Comparison of ENCODE assay signal across 8 mouse cellular contexts in genomic region chr9:58582581-58583266, GRCm38 (mm10). TPM values are rescaled to one million over a fixed set of nuclear protein-coding genes. Genes with fewer than 3 reads are reported as not detected.
DNase-seq lines count a peak whose midpoint lies in the region; ATAC-seq and TF ChIP-seq lines count a peak whose summit lies in the region.

No protein-coding gene starts in this region.

- no peak for TF ChIP-seq POLR2A in olfactory bulb, adult 2 months (IDR thresholded peaks at IDR 0.05; ENCODE audit: insufficient read depth, low read depth, low read length)

- ATAC-seq in neural tube, embryonic 11.5 days (ENCODE audit: insufficient read depth, low FRiP score, low TSS enrichment), result peak; percentile 66
- peak; percentile 26; the same call in 1 of the 2 replicates for ATAC-seq in cerebellum, adult (ENCODE audit: insufficient number of reproducible peaks, low FRiP score, low TSS enrichment)
- peak; percentile 72 for ATAC-seq in hindbrain, embryonic 16.5 days
- peak; percentile 56 for ATAC-seq in liver, embryonic 14.5 days (ENCODE audit: insufficient read depth)

- H3K9ac ChIP-seq in neural tube, embryonic 11.5 days (ENCODE audit: low read length), result peak overlapping the region; percentile 97
- peak overlapping the region; percentile 100 for H3K9ac ChIP-seq in hindbrain, embryonic 16.5 days (ENCODE audit: low read depth, low read length)
- H3K9ac ChIP-seq in liver, embryonic 14.5 days (replicated peaks), result peak overlapping the region; percentile 100

- H3K4me3 ChIP-seq in neural tube, embryonic 11.5 days (ENCODE audit: low read depth, low read length), result peak overlapping the region; percentile 96
- peak overlapping the region; percentile 99 for H3K4me3 ChIP-seq in hindbrain, embryonic 16.5 days (ENCODE audit: low read length)
- H3K4me3 ChIP-seq in liver, embryonic 14.5 days (ENCODE audit: insufficient read depth in 1 of 2, low read depth in 2 of 2, low read length in 2 of 2), result peak overlapping the region; percentile 90 to 97
- peak overlapping the region; percentile 96 for H3K4me3 ChIP-seq in olfactory bulb, adult 2 months (ENCODE audit: insufficient read depth, low read depth, low read length)

- WGBS in neural tube, embryonic 11.5 days, result under 1% methylated on average over 42 of the region's 42 CpGs
- under 1% methylated on average over 42 of the region's 42 CpGs for WGBS in hindbrain, embryonic 16.5 days
- under 1% methylated on average over 42 of the region's 42 CpGs for WGBS in liver, embryonic 14.5 days (ENCODE audit: insufficient replicate concordance)
- under 1% methylated on average over 42 of the region's 42 CpGs for WGBS in olfactory bulb, adult 2 months

- peak; percentile 58 for DNase-seq in neural tube, embryonic 11.5 days (ENCODE audit: low spot score)
- no peak for DNase-seq in neural tube, embryonic 10.5 days (ENCODE audit: extremely low spot score, low spot score)
- DNase-seq in forelimb bud, embryonic 11.5 days (ENCODE audit: low read depth, low spot score), result peak; percentile 27
- DNase-seq in liver, embryonic 14.5 days (ENCODE audit: low read depth in 3 of 3, low spot score in 3 of 3), result peak in 1 of 3 experiments; percentile 26
- no peak for DNase-seq in thymus, postnatal 25 days

- no peaks in the 10 kb centered on the region for H3K27me3 ChIP-seq in neural tube, embryonic 11.5 days (ENCODE audit: control insufficient read depth, insufficient read depth, low read length)
- no peaks in the 10 kb centered on the region for H3K27me3 ChIP-seq in hindbrain, embryonic 16.5 days (replicated peaks; ENCODE audit: control insufficient read depth, insufficient read depth, low read length)
- no peaks in the 10 kb centered on the region for H3K27me3 ChIP-seq in liver, embryonic 14.5 days (ENCODE audit: control insufficient read depth, insufficient read depth, low read length)

- no peak for TF ChIP-seq EP300 in liver, embryonic 14.5 days (IDR thresholded peaks at IDR 0.05; ENCODE audit: low read depth)

- no peaks in the 10 kb centered on the region for H3K36me3 ChIP-seq in neural tube, embryonic 11.5 days (ENCODE audit: control insufficient read depth, insufficient read depth, low read length)
- no peaks in the 10 kb centered on the region for H3K36me3 ChIP-seq in hindbrain, embryonic 16.5 days (ENCODE audit: control insufficient read depth, insufficient read depth, low read length)
- peaks cover 2% of the 10 kb centered on the region for H3K36me3 ChIP-seq in liver, embryonic 14.5 days (replicated peaks; ENCODE audit: control insufficient read depth, insufficient read depth, low read depth)

- H3K4me2 ChIP-seq in neural tube, embryonic 11.5 days (ENCODE audit: low read depth), result peak overlapping the region; percentile 49
- peak overlapping the region; percentile 87 for H3K4me2 ChIP-seq in hindbrain, embryonic 16.5 days (ENCODE audit: low read length)
- H3K4me2 ChIP-seq in liver, embryonic 14.5 days (ENCODE audit: low read depth), result peak overlapping the region; percentile 83

- peaks cover 7% of the 10 kb centered on the region; the same call in 1 of the 2 replicates for H3K4me1 ChIP-seq in neural tube, embryonic 11.5 days (ENCODE audit: control insufficient read depth, insufficient read depth, low read length)
- peaks cover 10% of the 10 kb centered on the region for H3K4me1 ChIP-seq in hindbrain, embryonic 16.5 days (ENCODE audit: control insufficient read depth, insufficient read depth, low read depth, low read length)
- peaks cover 13 to 14% of the 10 kb centered on the region in 2 experiments for H3K4me1 ChIP-seq in liver, embryonic 14.5 days (replicated peaks; ENCODE audit: control insufficient read depth in 2 of 2, insufficient read depth in 2 of 2, low read length in 1 of 2)
- peaks cover 5% of the 10 kb centered on the region; the same call in 1 of the 2 replicates for H3K4me1 ChIP-seq in olfactory bulb, adult 2 months (ENCODE audit: control insufficient read depth, insufficient read depth, low read length)

- peak overlapping the region; percentile 97 for H3K27ac ChIP-seq in neural tube, embryonic 11.5 days (ENCODE audit: low read depth, low read length)
- H3K27ac ChIP-seq in hindbrain, embryonic 16.5 days (ENCODE audit: low read depth, low read length), result peak overlapping the region; percentile 99
- H3K27ac ChIP-seq in liver, embryonic 14.5 days, result peak overlapping the region; percentile 89
- peak overlapping the region; percentile 89 for H3K27ac ChIP-seq in olfactory bulb, adult 2 months (ENCODE audit: insufficient read depth, low read depth, low read length)

- no peak for TF ChIP-seq CTCF in liver, embryonic 14.5 days (IDR thresholded peaks at IDR 0.05; ENCODE audit: low read depth)
- TF ChIP-seq CTCF in olfactory bulb, adult 2 months (IDR thresholded peaks at IDR 0.05; ENCODE audit: insufficient read depth, low read depth, low read length), result no peak

- no peaks in the 10 kb centered on the region for H3K9me3 ChIP-seq in neural tube, embryonic 11.5 days (ENCODE audit: control insufficient read depth, low read length)
- H3K9me3 ChIP-seq in hindbrain, embryonic 16.5 days (ENCODE audit: control insufficient read depth, low read length), result no peaks in the 10 kb centered on the region
- no peaks in the 10 kb centered on the region for H3K9me3 ChIP-seq in liver, embryonic 14.5 days (ENCODE audit: control insufficient read depth, low read length)

RNA-seq across cellular contexts. Expression of gene Nptn, which starts 0.7 kb away (rescaled TPM):
- polyA plus RNA-seq in neural tube, embryonic 11.5 days (2014; fragmentation: Nextera tagmentation; extraction: Ambion mirVana), result 72.9 and 85.0 TPM in 2 replicates
- 216 and 258 TPM in 2 replicates for polyA plus RNA-seq in hindbrain, embryonic 16.5 days (2015; fragmentation: Nextera tagmentation; extraction: Ambion mirVana)
- polyA plus RNA-seq in liver, embryonic 14.5 days (2012; rRNA removed), result 121 and 145 TPM in 2 replicates
- 107 and 112 TPM in 2 replicates for polyA plus RNA-seq in liver, embryonic 14.5 days (2014; fragmentation: Nextera tagmentation; extraction: Ambion mirVana)
- 425 and 1,354 TPM in 2 replicates for polyA plus RNA-seq in olfactory bulb, adult 2 months (2012; ENCODE audit: insufficient read depth, insufficient read length, low replicate concordance, missing spikeins)

RNA-seq across cellular contexts. Expression of gene Cd276, which starts 27.5 kb away (rescaled TPM):
- polyA plus RNA-seq in neural tube, embryonic 11.5 days (2014; fragmentation: Nextera tagmentation; extraction: Ambion mirVana), result 39.1 and 40.2 TPM in 2 replicates
- 24.6 and 33.7 TPM in 2 replicates for polyA plus RNA-seq in hindbrain, embryonic 16.5 days (2015; fragmentation: Nextera tagmentation; extraction: Ambion mirVana)
- 0.87 and 1.1 TPM in 2 replicates for polyA plus RNA-seq in liver, embryonic 14.5 days (2012; rRNA removed)
- 1.2 and 1.6 TPM in 2 replicates for polyA plus RNA-seq in liver, embryonic 14.5 days (2014; fragmentation: Nextera tagmentation; extraction: Ambion mirVana)
- not detected in 2 replicates for polyA plus RNA-seq in olfactory bulb, adult 2 months (2012; ENCODE audit: insufficient read depth, insufficient read length, low replicate concordance, missing spikeins)

Comparison
In these comparisons a context has a peak if more than half of its experiments do, and no peak if none do; other contexts are left out.
1. DNase-seq: peak in neural tube, embryonic 11.5 days (single experiment) and forelimb bud, embryonic 11.5 days (single experiment); none in neural tube, embryonic 10.5 days (single experiment) and thymus, postnatal 25 days (single experiment).
2. Peak in every context shown above with its lines, with median percentiles within 50 percentile points of each other: ATAC-seq, H3K27ac ChIP-seq, H3K4me2 ChIP-seq, H3K4me3 ChIP-seq and H3K9ac ChIP-seq.